In genomic region chr14:16038336-16038735, GRCm38 (mm10) we compare ENCODE assay signal across 19 mouse cellular contexts.
"Had no signal": no experiment of that assay in that cellular context is flagged by ENCODE, and none has a peak within 500 bp of the region (broad histone marks: within the 10 kb centered on the region; RNA-seq: fewer than 3 reads in every experiment).

No protein-coding gene starts in this region.

- H3K36me3 ChIP-seq: midbrain, embryonic 10.5 days; midbrain, embryonic 12.5 days; neural tube, embryonic 13.5 days; neural tube, embryonic 15.5 days had no signal

- H3K4me1 ChIP-seq: midbrain, embryonic 12.5 days; neural tube, embryonic 13.5 days; neural tube, embryonic 15.5 days had no signal

- DNase-seq: lung, adult 18-20 months; lung, embryonic 14.5 days; lung, postnatal 10 days; lung, postnatal 4 days; midbrain, embryonic 14.5 days; retina, postnatal 1 day; right cerebral cortex, adult 18-20 months; right cerebral cortex, postnatal 25 days; right cerebral cortex, postnatal 4 days; spleen, adult 18-20 months; thymus, adult 18-20 months; thymus, postnatal 14 days; thymus, postnatal 36 days had no signal

- H3K27me3 ChIP-seq: midbrain, embryonic 12.5 days; neural tube, embryonic 13.5 days; neural tube, embryonic 15.5 days had no signal

- H3K4me2 ChIP-seq: lung, embryonic 14.5 days; midbrain, embryonic 12.5 days; neural tube, embryonic 13.5 days; neural tube, embryonic 15.5 days had no signal

- ATAC-seq: midbrain, embryonic 16.5 days had no signal

- H3K27ac ChIP-seq: midbrain, embryonic 10.5 days; midbrain, embryonic 12.5 days; neural tube, embryonic 13.5 days; neural tube, embryonic 15.5 days had no signal

- H3K4me3 ChIP-seq: midbrain, embryonic 10.5 days; midbrain, embryonic 12.5 days; myocyte; neural tube, embryonic 13.5 days; neural tube, embryonic 15.5 days had no signal

- H3K9ac ChIP-seq: lung, embryonic 14.5 days; midbrain, embryonic 12.5 days; neural tube, embryonic 13.5 days; neural tube, embryonic 15.5 days had no signal

- H3K9me3 ChIP-seq: midbrain, embryonic 10.5 days; midbrain, embryonic 12.5 days; neural tube, embryonic 13.5 days; neural tube, embryonic 15.5 days had no signal
